Mouse (Mus musculus): Measurements from ENCODE around the gene Palm2.

The Palm2 gene

DNA sequence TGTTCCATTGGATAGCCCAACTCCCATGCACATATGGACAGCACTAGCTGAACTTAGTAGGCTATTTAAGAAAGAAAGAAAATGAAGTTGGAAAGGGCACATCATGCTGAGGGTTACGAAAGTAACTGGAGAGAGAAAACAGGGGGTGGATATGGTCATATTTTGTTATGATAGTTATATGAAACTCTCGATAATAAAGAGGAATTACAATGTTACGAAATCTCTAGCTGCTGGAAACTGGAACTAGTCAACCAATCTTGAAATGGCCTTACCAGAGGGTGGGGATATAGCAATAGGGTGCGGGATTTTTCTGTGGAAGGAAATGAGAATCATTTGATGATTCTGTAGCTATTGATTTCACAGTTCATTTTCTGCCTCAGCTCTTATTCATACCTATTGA, 180.6 kb downstream of the Palm2 start:
- no peak for DNase-seq (ENCODE audit: low read depth, low spot score)

DNA sequence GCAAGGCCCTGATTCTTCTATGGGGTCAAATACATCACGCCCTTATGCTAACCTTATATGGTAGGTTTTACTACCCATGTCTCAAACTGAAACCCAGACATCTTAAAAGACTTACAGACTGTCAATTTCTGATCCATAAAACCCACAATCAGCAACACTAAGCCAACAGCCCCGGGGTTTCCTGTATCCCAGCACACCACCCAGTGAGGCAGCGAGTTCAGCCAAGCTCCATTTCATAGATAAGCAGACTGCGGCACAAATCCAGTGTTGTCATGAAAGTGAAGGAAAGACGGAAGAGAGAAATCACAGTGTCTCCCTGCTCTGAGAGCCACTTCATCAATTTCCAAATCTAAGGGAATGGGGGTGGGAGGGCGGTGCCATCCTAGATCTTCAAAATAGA, 184.7 kb downstream of the Palm2 start:
- DNase-seq (ENCODE audit: low read depth, low spot score): no peak

DNA sequence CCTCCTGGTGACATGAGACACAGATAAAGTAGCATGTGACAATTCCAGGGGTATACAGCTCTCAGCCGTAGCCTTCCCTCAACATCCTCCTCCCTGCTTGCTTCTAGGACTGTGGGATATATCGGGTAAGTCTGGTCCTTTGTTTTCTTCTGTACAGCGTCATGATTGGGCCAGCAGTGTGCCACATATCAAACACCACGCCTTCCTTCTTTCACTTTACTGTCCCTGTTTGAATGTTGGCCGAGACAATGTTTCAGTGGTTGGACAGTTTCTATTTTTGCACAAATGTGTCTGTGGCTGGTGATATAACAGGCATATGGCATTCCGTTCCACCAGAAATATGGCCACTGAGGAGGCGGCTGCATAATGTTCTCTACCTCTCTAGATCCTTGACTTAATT, 188.8 kb downstream of the Palm2 start:
- DNase-seq (ENCODE audit: low read depth, low spot score): no peak

DNA sequence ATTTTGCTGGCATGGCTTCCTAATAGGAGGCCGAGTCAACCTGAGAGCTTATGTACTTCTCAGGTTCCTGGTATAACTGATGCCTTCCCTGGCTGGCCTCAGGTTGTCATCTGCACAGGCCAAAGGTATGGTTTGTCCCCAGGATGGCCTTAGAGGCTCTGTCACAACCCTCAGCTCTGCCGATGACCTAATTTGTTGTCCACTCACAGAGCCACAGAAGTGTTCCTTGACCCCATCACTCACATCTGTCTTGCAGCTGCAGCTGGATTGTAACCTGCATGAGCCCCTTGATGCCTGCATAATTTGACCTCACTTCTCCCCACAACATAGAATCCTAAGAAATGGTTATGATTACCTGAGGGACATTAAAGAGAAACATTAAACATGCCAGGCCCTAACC, 190.8 kb downstream of the Palm2 start:
- no peak for DNase-seq (ENCODE audit: low read depth, low spot score)

DNA sequence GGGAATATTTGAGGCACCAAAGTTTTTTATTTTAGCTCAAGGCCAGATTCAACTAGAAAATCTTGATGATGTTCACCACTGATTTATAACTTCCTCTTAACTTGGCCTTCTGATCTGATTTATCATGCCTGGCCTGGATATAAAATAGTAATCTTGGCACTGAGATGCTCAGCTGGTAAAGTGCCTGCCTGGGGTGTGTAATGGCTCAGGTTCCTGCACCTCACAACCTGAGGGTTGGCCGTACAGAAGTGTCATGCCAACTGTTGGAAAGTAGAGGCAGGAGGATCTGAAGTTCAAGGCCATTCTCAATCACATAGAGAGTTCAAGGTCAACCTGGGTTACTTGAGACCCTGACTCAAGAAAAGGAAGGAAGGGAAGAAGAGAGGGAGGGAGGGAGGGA, 191.3 kb downstream of the Palm2 start:
- DNase-seq (ENCODE audit: low read depth, low spot score): no peak

DNA sequence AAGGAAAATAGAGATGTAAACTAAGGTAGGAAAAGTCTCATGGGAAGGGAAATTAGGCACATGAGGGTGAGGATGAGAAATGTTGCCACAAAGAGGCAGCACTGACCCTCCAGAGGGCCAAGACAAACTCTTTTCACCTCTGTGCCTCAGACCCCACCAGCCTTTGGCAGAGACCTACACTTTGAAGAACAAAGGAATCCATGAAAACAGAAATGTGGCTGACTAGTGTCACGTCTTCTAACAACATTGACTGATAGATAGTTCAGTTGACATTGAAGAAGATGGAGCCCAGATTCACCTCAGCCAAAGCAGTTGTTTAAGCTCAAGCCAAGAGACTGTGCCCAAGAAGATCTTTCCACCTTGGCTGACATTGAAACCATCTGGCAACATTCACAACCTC, 191.7 kb downstream of the Palm2 start:
- no peak for DNase-seq (ENCODE audit: low read depth, low spot score)

DNA sequence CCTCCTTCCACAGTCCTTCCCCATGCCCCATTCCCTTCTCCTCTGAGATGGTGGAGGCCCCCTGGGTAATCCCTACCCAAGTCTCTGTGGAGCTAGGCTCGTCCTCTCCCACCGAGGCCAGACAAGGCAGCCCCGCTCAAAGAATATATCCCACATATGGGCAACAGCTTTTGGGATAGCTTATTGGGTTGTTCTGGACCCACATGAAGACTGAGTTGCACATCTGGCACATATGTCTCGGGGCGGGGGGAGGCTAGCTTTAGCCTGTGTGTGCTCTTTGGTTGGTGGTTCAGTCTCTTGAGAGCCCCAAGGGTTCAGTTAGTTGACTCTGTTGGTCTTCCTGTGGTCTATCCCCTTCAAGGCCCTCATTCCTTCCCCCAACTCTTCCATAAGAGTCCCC, 192.9 kb downstream of the Palm2 start:
- no peak for DNase-seq (ENCODE audit: low read depth, low spot score)

DNA sequence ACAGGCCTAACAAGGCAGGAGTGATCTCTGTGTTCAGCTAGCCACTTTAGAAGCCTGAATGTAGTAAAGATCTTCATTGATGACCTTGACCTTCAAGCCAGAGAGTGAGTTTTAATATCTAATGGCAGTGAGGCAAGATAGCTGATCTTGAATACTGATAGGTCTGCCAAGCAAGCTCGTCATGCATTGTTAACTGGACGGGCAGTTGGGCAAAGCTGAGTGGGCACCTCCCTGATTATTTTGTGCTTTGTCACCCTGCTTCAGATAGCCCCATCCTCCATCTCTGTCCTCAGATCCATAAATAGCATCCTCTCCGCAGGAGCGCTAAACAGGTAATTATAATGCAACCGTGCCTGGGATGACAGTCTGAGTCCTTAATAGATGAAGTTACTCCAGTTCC, 198.3 kb downstream of the Palm2 start:
- DNase-seq (ENCODE audit: low read depth, low spot score): no peak

DNA sequence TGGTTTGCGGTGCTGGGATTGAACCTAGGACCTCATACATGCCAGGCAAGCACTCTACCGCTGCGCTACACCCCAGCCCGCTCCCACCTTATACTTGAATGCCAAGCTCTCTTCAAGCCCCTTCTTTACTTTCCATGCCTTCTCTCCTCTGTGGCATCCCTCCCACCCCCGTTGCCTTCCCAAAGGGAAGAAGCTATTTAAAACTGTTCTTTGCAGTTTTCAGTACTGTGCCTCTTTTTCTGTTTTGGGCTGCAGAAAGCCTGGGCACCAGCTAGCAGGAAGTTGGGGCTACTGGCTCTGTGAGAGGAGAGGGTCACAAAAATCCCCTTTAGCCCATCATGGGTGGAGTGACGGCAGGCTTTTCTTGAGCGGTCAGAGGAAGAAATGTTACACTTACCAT, 199.0 kb downstream of the Palm2 start:
- DNase-seq (ENCODE audit: low read depth, low spot score): no peak

DNA sequence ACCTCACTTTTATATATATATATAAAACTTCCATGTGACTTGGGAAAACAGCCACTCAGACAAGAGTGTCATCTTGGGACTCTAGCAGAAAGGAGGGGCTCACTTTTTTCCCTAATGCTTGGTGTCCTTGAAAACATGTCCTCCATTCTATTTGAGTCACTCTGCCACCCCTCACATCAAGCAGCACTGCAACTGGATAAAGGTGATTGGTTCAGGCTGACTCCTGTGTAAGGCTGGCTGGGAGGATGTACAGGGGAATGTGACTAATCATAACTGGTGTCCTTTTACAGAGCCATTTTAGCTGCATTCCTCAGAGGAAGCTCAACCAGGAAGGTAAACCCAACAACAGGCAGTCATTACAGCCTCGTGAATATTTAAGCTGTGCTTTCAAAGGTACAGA, 200.9 kb downstream of the Palm2 start:
- DNase-seq (ENCODE audit: low read depth, low spot score): no peak

DNA sequence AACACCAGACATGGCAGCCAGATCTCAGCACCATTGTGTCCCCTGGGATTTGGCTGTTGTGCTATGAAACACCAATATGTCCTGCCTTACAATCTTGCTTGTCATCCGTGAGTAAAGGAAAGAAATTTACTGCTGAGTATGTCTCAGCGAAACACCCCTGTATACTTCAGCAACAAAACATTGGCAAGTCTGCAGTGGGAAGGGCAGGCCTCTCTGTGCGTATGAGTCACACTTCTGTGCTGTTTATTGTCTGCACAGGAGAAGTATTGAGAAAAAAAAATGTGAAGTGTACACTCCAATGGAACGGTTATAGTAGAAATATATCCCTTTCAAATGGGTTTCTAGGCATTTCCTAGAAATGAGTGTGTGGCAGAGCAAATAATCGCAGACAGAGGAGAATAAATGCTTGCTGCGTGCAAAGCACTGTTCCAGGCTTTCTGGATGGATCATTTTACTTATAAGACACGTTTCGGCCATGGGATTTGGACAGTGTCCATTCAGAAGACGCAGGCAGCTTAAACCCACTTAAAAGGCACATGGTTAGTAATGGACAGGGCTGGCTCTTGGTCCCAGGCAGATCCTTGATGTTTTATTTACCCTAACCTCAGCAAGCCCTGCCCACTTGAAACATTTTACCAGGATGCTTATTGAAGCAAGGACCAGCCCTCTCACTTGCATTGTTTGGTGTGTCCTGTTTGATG, 202.9 kb downstream of the Palm2 start:
- DNase-seq (ENCODE audit: low read depth, low spot score): no peak

DNA sequence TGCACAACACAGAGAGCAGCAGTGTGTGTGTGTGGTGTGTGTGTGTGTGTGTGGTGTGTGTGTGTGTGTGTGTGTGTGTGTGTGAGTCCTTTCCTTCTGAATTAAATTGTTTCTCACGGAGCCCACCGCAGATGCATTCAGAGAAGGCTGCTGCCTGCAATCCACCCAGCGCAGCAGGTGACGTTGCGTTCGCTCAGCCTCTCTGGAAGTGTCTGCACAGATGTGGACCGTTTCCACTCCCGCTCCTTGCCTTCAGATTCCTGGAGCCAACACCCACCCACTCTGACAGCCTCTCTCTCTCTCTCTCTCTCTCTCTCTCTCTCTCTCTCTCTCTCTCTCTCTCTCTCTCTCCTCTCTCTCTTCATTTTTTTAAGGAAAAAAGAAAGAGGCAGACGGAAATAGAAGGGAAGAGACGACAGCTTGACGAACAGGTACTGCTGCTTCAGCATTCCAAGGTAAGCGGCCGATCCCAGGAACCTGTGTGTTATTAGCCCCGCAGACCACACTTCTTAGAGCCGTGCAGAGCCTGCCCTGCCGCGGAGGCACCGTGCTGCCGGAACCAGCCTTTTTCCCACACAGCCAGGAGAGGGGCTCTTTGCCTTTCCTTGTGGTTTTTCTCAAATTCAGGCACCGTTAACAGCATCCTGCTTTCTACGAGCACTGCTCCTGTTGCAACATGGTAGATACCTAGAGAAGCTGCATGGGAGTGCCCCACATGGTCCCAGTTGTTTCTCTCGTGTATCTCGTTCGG, 203.8 kb downstream of the Palm2 start:
- DNase-seq (ENCODE audit: low read depth, low spot score): no peak

DNA sequence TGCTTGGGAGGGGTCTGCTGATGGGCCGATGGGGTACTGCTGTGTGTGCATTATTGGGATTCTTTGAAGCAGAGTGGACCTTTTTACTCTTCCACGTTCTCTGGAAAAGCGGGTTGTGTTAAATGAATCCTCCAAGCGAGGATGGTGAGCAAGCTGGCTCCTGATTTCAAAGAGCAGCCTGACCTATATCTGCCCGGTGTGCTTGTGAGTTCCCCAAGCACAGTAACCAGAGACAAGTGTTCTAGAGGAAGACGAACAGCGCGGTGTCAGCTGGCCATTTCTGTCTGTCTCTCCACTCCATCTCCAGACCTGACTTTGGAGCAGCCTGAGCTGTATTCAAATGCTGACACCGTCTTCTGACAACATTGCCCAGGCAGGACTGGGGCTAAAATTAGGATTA, 204.9 kb downstream of the Palm2 start:
- DNase-seq (ENCODE audit: low read depth, low spot score): no peak

DNA sequence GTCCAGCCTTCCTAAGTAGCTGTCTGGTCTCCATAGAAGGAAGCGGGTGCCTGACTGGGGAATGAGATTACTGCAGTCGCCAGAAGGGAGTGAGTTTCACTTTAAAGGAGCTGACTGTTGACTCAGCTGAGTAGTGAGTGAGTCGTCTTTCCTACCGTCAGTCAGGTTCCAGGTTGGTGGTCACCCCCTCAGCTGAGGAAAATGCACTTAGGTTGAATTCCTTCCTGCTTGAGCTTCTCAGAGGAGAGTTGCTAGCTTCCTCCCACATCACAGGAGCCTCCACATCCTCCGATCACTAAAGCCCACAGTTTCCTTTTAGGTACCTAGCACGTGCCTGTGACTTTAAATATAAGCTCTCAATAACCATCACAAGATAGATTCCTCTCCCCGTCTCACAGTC, 206.2 kb downstream of the Palm2 start:
- no peak for DNase-seq (ENCODE audit: low read depth, low spot score)

DNA sequence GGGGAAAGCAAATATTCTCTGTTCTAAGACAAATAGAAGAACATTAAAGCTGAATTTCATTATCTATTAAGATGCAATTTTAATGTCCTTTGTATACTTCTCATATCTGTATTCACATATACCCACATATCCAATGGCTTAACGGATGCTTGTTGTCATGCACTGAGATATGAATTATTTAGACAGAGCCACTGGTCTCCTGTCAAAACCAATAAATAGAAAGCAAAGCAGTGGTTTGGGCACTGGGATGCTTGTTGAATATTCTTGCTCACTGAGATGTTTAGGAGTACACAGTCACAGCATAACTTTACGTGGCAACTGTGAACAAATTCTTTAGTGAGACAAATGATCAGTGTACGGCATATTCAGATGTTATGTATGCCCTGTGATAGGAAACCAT, 206.9 kb downstream of the Palm2 start:
- DNase-seq (ENCODE audit: low read depth, low spot score): no peak

DNA sequence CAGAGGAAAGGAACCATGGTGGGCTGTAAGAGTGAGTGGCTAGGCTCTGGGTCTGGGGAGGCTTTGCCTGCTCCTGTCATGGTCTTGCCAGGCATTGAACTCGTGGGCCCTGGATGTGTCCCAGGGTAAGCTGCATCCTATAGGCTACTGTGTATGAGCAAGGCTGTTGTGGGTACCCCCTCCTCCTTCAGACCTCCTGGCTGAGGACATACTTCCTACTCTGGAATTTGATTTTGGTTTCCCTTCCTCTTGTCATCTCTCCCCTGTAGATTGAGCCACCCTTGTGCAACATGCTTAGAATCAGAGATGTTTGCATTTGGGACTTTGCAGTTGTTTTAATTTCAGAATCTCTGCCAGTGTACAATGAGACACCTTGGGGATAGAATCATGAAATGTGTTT, 216.9 kb downstream of the Palm2 start:
- DNase-seq (ENCODE audit: low read depth, low spot score): no peak

DNA sequence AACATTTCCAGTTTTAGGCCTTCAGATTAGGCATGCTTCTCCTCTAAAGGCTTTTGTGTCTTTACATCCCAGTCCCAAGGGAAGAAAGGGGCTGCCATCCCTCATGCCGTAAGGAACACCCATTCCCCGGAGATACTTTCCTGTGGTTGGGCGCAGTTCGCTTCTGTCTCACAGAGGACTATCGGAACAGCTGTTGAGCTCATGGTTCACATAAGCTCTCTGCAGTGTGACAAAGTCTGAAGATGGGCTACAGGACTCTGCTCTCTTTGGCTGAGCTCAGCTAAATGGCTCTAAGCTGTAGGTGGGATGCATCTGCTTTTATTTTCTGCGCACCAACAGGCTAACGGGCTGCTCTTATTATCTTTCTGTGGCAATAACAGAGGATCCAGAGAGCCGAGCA, 217.5 kb downstream of the Palm2 start:
- DNase-seq (ENCODE audit: low read depth, low spot score): no peak

DNA sequence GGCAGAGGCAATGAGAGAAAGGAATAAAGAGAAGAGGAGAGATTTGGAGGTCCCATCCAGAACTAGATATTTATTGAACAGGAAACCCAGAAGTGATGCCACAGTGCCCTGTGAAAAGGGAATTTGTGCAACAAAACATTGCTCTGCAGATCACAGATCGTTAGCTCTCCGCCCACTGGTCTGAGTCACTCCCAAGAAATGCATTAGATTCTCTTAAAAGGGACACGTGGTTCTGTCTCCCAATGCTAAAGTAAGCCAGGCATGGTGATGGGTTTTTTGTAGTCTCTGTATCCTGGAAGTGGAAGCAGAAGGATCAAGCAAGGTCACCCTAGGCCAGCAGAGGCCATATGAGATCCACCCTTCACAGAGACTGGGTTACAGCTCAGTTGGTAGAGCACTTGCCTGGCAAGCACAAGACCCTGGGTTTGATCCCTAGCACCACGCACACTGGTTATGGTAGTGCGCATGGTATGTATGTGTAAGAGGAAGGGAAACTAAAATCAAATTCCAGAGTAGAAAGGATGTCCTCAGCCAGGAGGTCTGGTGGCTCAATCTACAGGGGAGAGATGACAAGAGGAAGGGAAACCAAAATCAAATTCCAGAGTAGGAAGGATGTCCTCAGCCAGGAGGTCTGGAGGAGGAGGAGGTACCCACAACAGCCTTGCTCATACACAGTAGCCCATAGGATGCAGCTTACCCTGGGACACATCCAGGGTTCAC, 218.3 kb downstream of the Palm2 start:
- DNase-seq (ENCODE audit: low read depth, low spot score): no peak

DNA sequence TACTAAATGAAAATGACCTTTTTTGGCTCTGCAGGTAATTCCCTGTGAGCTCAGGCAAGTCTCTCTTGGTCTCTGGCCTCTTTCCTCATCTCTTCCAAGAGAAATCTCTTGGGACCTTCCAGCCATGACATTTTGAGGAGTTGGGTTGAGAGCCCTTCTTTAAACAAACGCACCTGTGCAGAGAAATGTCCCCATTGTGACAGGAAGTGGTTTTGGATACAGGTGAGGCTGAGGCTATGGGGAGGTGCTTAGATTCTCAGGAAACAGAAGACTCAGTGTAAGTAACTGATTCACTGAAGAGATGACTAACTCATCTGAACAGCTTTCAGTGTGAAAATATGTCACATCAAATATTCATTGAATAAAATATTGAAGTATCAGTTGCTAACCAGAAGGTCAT, 221.9 kb downstream of the Palm2 start:
- no peak for DNase-seq (ENCODE audit: low read depth, low spot score)

DNA sequence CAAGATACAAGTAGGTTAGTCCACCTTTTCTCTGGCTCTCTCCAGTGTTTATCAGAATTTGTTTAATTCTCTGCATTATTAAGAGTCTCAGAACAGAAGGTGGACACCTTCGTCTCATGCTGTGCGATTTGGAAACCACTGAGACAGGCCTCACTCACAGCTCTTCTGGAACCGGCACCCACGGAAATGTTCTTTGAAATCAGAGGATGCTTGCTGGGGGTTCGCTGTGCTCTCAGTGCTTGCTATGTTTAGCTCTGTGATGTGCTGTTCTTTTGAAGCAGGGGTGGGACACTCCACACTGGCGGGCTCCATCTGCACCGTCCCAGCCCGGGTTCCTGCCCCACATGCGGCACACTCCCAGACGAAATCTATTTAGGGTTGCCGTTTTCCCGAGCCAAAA, 222.3 kb downstream of the Palm2 start:
- no peak for DNase-seq (ENCODE audit: low read depth, low spot score)

DNA sequence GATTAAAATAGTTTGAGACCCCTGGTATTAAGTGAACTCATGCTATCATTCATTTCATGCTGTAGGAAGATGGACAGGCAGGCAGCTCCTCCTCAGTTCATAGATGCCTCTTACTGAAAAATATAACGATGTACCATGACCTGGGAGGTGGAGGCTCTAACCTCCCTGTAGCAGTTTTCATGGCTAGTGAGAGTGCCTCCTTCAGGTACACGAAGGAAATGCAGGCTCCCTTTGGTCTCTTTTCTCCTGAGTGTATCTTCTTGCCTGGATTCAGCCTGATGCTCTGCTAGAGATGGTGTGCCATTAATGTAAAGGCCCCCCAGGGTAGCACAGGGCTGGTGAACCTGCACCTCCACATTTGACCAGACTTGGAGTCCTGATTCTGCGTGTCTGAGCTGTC, 222.8 kb downstream of the Palm2 start:
- no peak for DNase-seq (ENCODE audit: low read depth, low spot score)

DNA sequence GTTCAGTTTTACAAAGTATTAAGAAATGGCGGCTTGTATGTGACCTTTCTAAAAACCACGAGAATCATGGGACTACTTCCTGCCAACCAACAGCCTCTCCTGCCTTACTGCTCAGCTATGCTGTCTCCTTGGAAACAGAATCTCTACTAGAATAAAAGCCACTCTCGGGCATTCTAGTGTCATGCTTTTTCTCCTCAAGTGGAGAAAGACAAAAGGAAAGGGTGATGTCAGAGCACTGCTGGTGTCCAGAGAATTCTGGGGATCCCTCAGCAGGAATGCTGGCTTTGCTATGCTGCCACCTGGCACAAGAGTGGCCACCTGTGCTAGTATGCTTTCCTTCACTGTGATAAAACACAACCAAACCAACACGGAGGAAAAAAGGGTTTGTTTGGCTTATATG, 226.4 kb downstream of the Palm2 start:
- no peak for DNase-seq (ENCODE audit: low read depth, low spot score)

DNA sequence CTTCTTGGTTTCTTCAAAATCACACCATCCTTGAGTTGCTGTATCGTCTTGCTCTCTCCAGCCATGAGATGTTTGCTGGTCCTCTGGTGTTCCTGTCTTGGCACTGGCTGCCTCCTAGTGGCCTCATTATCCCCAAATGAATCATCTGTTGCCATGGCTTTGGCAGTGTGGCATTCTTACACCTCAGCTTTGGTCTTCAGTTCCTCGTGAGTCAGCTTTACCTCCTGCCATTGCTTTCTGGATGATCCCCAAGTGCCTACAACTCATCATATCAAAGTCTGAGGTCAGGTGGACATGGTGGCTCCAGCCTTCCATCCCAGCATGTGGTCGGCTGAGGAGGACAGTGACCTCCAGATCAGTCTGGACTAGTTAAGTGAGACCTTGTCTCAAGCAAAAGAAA, 232.1 kb downstream of the Palm2 start:
- DNase-seq (ENCODE audit: low read depth, low spot score): no peak

Data from brain, embryonic 18.5 days (tissue).